Mouse (Mus musculus) heart, adult 2 months (tissue): ENCODE results near the gene Syt16. TPM values are rescaled to one million over a fixed set of nuclear protein-coding genes. Genes with fewer than 3 reads are reported as not detected.
A peak's percentile ranks its signal among the peaks of the same experiment; 100 is the strongest.

Source experiments
- DNase-seq, 2 experiments: peaks; one replicate each; pipeline ENCODE4 v3.0.0; 2021
- H3K27ac ChIP-seq: fragments of 200-600 bp; 2 replicates; pipeline ENCODE4 v1.8.1; 2022
- H3K27me3 ChIP-seq: fragments of 200-500 bp; 2 replicates; pipeline ENCODE4 v1.6.1; 2012; ENCODE audit warnings: mild to moderate bottlenecking, low read length, inconsistent platforms, mixed read lengths; ENCODE audit not compliant: control insufficient read depth, insufficient read depth
- H3K36me3 ChIP-seq: fragments of 200-500 bp; 2 replicates; pipeline ENCODE4 v1.6.1; 2012; ENCODE audit warnings: low read length, inconsistent platforms; ENCODE audit not compliant: control insufficient read depth, insufficient read depth
- H3K4me1 ChIP-seq: fragments of 200-500 bp; 2 replicates; pipeline ENCODE4 v1.6.1; 2011; ENCODE audit warnings: low read length; ENCODE audit not compliant: control insufficient read depth, insufficient read depth
- H3K4me3 ChIP-seq: fragments of 200-600 bp; 2 replicates; pipeline ENCODE4 v1.8.1; 2022
- H3K79me2 ChIP-seq: fragments of 200-500 bp; replicated peaks from 2 replicates; pipeline ENCODE4 v1.6.1; 2012; ENCODE audit warnings: mild to moderate bottlenecking, inconsistent platforms, low read length, moderate library complexity, mixed read lengths; ENCODE audit not compliant: control insufficient read depth, insufficient read depth
- H3K9ac ChIP-seq: fragments of 200-500 bp; 2 replicates; pipeline ENCODE4 v1.6.1; 2012; ENCODE audit warnings: low read depth, mild to moderate bottlenecking, control low read depth, inconsistent platforms, low read length, mixed read lengths
- CTCF ChIP-seq: fragments of 200-600 bp; IDR thresholded peaks from 2 replicates; pipeline ENCODE4 v1.8.1; 2022; ENCODE audit warnings: antibody characterized with exemption, mild to moderate bottlenecking, moderate library complexity
- EP300 ChIP-seq: fragments of 200-500 bp; IDR thresholded peaks from 2 replicates; pipeline ENCODE4 v1.6.1; 2011; ENCODE audit warnings: low read depth, low read length, control low read depth; ENCODE audit not compliant: insufficient read depth
- POLR2A ChIP-seq: fragments of 200-500 bp; IDR thresholded peaks from 2 replicates; pipeline ENCODE4 v1.6.1; 2011; ENCODE audit warnings: mild to moderate bottlenecking, low read depth, low read length, control low read depth; ENCODE audit not compliant: insufficient read depth
- WGBS: fragments of 180-500 bp; shearing (Covaris S2); methylation state at CpG from one replicate; pipeline ENCODE4 v1.1.7; 2018; 5-methylcytosine and 5-hydroxymethylcytosine counted together
- intact Hi-C: fragments of 180-260 bp; cut with DNase I; formaldehyde crosslinking; loops from one replicate; pipeline ENCODE4 v1.15.1; 2025
- polyA plus RNA-seq: library from polyadenylated mRNA; depleted of rRNA; stranded (reverse); fragments of >200 nt; gene quantifications from 2 replicates; pipeline ENCODE4 v1.2.3, GENCODE M21; 2012
- total RNA-seq, 2 experiments: library from RNA; stranded (reverse); gene quantifications; 2 replicates each; pipeline ENCODE4 v1.2.3; 2021

Syt16 gene
- total and polyA plus RNA-seq, 3 experiments = 0.10 TPM; not detected in 2

DNA sequence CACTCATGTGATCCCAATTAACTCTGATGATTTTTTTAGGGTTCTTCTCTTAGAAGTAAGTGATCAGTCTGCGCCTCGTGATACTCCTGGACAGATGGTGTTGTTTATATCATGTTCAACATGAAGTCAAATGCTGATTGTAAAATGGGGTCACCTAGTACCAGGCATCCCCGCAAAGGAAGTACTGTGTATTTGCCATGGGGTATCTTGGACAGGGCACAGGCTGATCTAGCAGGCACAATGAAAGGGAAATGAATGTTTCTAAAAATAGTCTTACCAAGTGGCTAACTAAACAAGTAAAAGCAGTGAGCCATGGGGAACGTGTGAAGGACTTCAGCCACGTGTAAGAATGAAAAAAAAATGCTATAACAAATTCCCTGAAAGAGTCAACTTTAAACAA, 42.7 kb upstream of the Syt16 start:
- Histone ChIP-seq H3K9ac (no peak overlapping the region), H3K27me3 (no peaks in the 10 kb centered on the region), H3K79me2 (no peaks in the 10 kb centered on the region), H3K27ac (peak overlapping the region; percentile 18; the same call in 1 of the 2 replicates), H3K4me3 (no peak overlapping the region), H3K4me1 (peaks cover 3% of the 10 kb centered on the region; the same call in 1 of the 2 replicates), H3K36me3 (no peaks in the 10 kb centered on the region)
- intact Hi-C loops = no loop called here
- 39% methylated on average over 5 of the region's 5 CpGs for WGBS
- no peak for DNase-seq
- no peak for TF ChIP-seq EP300
- TF ChIP-seq POLR2A = no peak
- no peak for TF ChIP-seq CTCF

DNA sequence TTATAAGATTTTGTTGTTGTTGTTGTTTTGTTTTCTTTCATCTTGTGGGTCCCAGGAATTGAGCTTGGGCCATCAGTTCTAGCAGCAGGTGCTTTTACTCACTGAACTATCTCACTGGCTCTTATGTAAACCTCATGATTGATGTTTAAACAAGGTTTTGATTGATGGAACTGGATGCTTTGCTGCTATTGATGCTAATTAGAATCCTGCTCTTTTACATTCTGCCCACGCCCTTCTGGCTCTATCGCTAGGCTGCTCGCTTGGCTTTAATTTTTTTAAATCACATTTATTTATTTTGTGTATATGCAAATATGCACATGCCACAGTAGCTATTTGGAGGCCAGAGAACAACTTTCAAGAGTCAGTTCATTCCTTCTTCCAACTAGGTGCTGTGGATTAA, 39.8 kb upstream of the Syt16 start:
- no peak for DNase-seq
- Histone ChIP-seq H3K27me3 (no peaks in the 10 kb centered on the region), H3K36me3 (no peaks in the 10 kb centered on the region), H3K4me3 (no peak overlapping the region), H3K4me1 (peaks cover 3% of the 10 kb centered on the region; the same call in 1 of the 2 replicates), H3K27ac (no peak overlapping the region), H3K79me2 (no peaks in the 10 kb centered on the region), H3K9ac (no peak overlapping the region)
- 93% methylated on average over 3 of the region's 3 CpGs for WGBS
- TF ChIP-seq CTCF (no peak), EP300 (no peak), POLR2A (no peak)
- intact Hi-C loops = no loop called here

DNA sequence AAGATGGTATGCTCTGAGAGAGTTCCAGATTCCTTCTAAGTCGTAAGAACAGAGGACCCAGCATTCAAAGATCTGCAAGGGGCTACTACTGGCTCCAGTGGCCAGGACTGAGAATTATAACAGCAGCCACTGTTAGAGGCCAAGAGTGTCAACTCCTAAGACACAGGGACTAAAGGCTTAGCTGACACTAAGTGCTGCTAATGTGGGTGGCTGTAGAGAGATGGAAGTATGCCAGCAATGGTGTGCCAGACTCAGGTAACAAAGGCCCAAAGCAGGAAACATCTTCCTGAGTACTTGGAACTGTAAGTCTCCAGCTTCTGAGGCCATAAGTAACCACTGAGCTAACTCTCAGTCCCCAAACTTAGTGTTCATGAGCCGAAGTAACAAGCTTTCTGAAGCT, 38.6 kb upstream of the Syt16 start:
- WGBS = 76% methylated on average over 2 of the region's 2 CpGs

DNA sequence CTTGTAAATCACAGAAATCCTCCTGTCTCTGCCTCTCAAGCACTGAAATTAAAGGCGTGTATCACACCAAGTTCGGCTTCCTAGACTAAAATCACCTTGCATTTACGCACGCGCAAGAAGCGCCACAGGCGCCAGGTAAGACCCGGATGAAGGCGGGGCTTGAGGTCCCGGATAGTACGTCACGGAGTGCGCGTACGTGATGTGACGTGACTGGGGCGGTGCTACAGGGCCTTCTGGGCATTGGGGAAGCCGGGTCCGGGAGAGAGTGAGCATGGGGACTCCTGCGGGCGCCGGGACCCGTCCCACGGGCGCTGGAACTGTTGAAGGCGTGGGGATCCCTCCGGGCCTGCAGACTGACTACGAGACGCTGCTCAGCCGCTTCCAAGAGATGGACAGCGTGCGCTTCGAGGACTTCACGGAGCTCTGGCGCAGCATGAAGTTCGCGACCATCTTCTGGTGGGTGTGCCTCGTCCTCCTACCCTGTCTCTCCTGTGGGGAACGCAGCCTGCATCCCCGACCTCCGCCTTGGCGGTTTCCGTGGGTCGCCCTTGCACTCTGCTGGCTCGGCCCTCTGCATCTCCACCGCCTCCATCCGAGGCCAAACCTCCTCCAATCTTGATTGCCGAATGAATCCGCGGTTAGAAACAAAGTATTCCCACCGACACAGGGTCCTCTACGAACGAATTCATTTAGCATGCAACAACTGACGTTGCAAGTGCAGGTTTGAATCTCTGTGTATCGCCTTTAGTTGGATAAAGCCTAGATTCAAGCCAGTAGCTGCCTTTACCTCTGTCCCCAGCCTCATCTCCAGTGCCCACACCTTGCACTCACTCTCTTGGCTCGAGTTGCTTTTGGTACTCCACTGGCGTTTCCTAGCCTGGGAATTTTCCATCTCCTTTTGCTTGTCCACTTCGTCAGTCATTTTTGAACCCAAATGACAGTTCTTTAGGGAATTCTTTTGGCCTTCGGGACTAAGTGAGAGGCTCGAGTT, 32.9 kb upstream of the Syt16 start, which contains the start of gene Snapc1:
Gene Snapc1, plus strand, starts transcription at position 191 of the 991 bp plus-strand sequence.
- Histone ChIP-seq H3K36me3 (peaks cover 2% of the 10 kb centered on the region), H3K9ac (peak within 1 kb of the TSS; percentile 87), H3K27ac (peak within 1 kb of the TSS; percentile 84), H3K4me3 (peak within 1 kb of the TSS; percentile 90), H3K27me3 (no peaks in the 10 kb centered on the region), H3K4me1 (peaks cover 2% of the 10 kb centered on the region), H3K79me2 (no peaks in the 10 kb centered on the region)
- intact Hi-C loops = loop anchor here (10.0 kb wide), 1 partner anchor 1200 kb away; no protein-coding TSS in a partner anchor
- TF ChIP-seq EP300 = no peak
- TF ChIP-seq POLR2A = peak; percentile 84
- no peak for TF ChIP-seq CTCF
- under 1% methylated on average over 60 of the region's 60 CpGs for WGBS
- peak; percentile 96 to 98 for DNase-seq

More for the DNA sequence above, 38.6 kb upstream of the Syt16 start:
- H3K4me1 ChIP-seq = peaks cover 3% of the 10 kb centered on the region; the same call in 1 of the 2 replicates
- no peaks in the 10 kb centered on the region for H3K36me3 ChIP-seq
- DNase-seq = no peak
- H3K79me2 ChIP-seq = no peaks in the 10 kb centered on the region
- no peak overlapping the region for H3K4me3 ChIP-seq
- no peak overlapping the region for H3K9ac ChIP-seq
- intact Hi-C loops = no loop called here
- TF ChIP-seq POLR2A (no peak), CTCF (no peak), EP300 (no peak)
- H3K27ac ChIP-seq = no peak overlapping the region
- H3K27me3 ChIP-seq = no peaks in the 10 kb centered on the region

DNA sequence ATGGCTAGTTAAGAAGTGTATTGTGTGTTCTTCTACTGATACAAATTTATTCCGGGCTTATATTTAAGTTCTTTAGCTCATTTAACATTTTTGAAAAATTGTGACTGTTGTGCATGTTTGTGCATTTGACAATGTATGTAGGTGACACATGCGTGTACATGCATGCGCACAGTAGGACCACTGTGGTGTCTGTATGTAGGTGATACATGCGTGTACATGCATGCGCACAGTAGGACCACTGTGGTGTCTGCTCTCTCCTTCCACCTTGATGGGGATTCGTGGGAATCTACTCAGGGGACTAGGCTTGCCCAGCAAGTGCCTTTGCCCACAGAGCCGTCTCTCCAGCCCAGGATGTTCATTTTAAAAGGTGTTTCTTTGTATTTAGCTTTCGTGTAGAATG, 28.3 kb upstream of the Syt16 start:
- DNase-seq = no peak
- H3K4me3 ChIP-seq = no peak overlapping the region
- intact Hi-C loops = loop anchor here (10.0 kb wide), 1 partner anchor 1204 kb away; no protein-coding TSS in a partner anchor
- no peak overlapping the region for H3K27ac ChIP-seq
- peaks cover 2% of the 10 kb centered on the region for H3K36me3 ChIP-seq
- H3K27me3 ChIP-seq = no peaks in the 10 kb centered on the region
- H3K9ac ChIP-seq = no peak overlapping the region
- TF ChIP-seq CTCF = no peak
- TF ChIP-seq EP300 = no peak
- TF ChIP-seq POLR2A = no peak
- 96% methylated on average over 8 of the region's 8 CpGs for WGBS
- H3K4me1 ChIP-seq = peaks cover 2% of the 10 kb centered on the region
- H3K79me2 ChIP-seq = no peaks in the 10 kb centered on the region
